Comparison of ENCODE assay signal across 8 mouse cellular contexts in the genomic region with DNA sequence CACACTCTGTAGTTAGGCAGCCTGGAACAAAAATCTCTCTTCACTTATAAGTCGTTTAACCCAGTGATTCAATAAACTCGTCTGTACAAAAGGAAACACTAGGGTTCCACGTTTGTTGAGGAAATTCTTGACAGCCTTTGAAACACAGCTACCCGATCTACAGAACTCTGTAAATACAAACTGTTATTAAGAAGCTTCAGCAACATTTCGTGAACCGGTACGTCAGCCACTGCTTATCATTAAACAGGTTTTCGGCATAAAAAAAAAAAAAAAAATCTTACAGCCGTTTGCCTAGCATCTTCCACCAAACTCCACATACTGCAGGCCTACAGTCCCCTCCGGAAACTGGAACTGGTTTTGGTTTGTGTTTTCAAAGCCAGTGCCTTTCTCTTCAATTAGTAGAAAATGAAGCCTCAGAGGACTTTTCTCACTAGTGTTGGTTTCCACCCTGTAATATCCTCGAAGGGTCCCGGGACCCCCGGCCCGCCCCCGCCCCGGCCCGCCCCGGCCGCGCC. TPM values are rescaled to one million over a fixed set of nuclear protein-coding genes. Genes with fewer than 3 reads are reported as not detected.
A peak's percentile ranks its signal among the peaks of the same experiment; 100 is the strongest.
DNase-seq lines count a peak whose midpoint lies in the region; ATAC-seq and TF ChIP-seq lines count a peak whose summit lies in the region.

No protein-coding gene starts in this region.

- no peaks in the 10 kb centered on the region; the same call in 1 of the 2 replicates for H3K36me3 ChIP-seq in embryonic facial prominence, embryonic 11.5 days (replicated peaks; ENCODE audit: control insufficient read depth, insufficient read depth, low read depth, low read length)
- peaks cover 12% of the 10 kb centered on the region for H3K36me3 ChIP-seq in intestine, embryonic 14.5 days (ENCODE audit: control insufficient read depth, insufficient read depth, low read length)
- H3K36me3 ChIP-seq in myocyte (ENCODE audit: control insufficient read depth, insufficient read depth) = peaks cover 13% of the 10 kb centered on the region

- H3K27ac ChIP-seq in embryonic facial prominence, embryonic 11.5 days (replicated peaks; ENCODE audit: low read depth, low read length) = peak overlapping the region; percentile 64; the same call in 1 of the 2 replicates
- peak overlapping the region; percentile 83 for H3K27ac ChIP-seq in intestine, embryonic 14.5 days (ENCODE audit: low read depth)

- H3K4me2 ChIP-seq in embryonic facial prominence, embryonic 11.5 days (ENCODE audit: low read depth, low read length) = peak overlapping the region; percentile 25
- H3K4me2 ChIP-seq in intestine, embryonic 14.5 days (ENCODE audit: low read length) = peak overlapping the region; percentile 68
- peak overlapping the region; percentile 58 for H3K4me2 ChIP-seq in myocyte (ENCODE audit: low read depth)

- no peak for TF ChIP-seq POLR2A in lung, adult 2 months (IDR thresholded peaks at IDR 0.05; ENCODE audit: borderline replicate concordance, extremely low read depth, low read depth, low read length)
- TF ChIP-seq POLR2A in myocyte (IDR thresholded peaks at IDR 0.05; ENCODE audit: insufficient read length, low read depth) = no peak

- no peaks in the 10 kb centered on the region for H3K27me3 ChIP-seq in embryonic facial prominence, embryonic 11.5 days (ENCODE audit: control insufficient read depth, insufficient read depth, low read length)
- no peaks in the 10 kb centered on the region for H3K27me3 ChIP-seq in intestine, embryonic 14.5 days (replicated peaks; ENCODE audit: control insufficient read depth, insufficient read depth, low read length)
- no peaks in the 10 kb centered on the region for H3K27me3 ChIP-seq in myocyte (ENCODE audit: control insufficient read depth, insufficient read depth, insufficient read length)

- peaks cover 4% of the 10 kb centered on the region; the same call in 1 of the 2 replicates for H3K4me1 ChIP-seq in lung, adult 2 months (ENCODE audit: control insufficient read depth, insufficient read depth, low read length)
- H3K4me1 ChIP-seq in embryonic facial prominence, embryonic 11.5 days (ENCODE audit: control insufficient read depth, insufficient read depth, low read length) = no peaks in the 10 kb centered on the region
- H3K4me1 ChIP-seq in intestine, embryonic 14.5 days (replicated peaks; ENCODE audit: control insufficient read depth, insufficient read depth, low read length) = peaks cover 5% of the 10 kb centered on the region

- 1% methylated on average over 20 of the region's 20 CpGs for WGBS in lung, adult 2 months
- WGBS in embryonic facial prominence, embryonic 11.5 days = under 1% methylated on average over 20 of the region's 20 CpGs
- under 1% methylated on average over 20 of the region's 20 CpGs for WGBS in intestine, embryonic 14.5 days

- no peak for ATAC-seq in embryonic facial prominence, embryonic 11.5 days (replicated peaks; ENCODE audit: insufficient number of reproducible peaks, low FRiP score, low TSS enrichment, low read depth)
- no peak; the same call in 1 of the 2 replicates for ATAC-seq in intestine, embryonic 14.5 days (replicated peaks; ENCODE audit: low FRiP score, low TSS enrichment, low read depth)
- no peak for ATAC-seq in monocyte, adult 5-6 weeks (replicated peaks; ENCODE audit: insufficient number of reproducible peaks, low FRiP score, low TSS enrichment, poor library complexity, severe bottlenecking)

- peak overlapping the region; percentile 64 for H3K4me3 ChIP-seq in lung, adult 2 months (replicated peaks; ENCODE audit: extremely low read depth, low read depth, low read length)
- peak overlapping the region; percentile 87 for H3K4me3 ChIP-seq in embryonic facial prominence, embryonic 11.5 days (ENCODE audit: low read depth, low read length)
- peak overlapping the region; percentile 94 for H3K4me3 ChIP-seq in intestine, embryonic 14.5 days (ENCODE audit: low read depth, low read length)
- H3K4me3 ChIP-seq in myocyte = peak overlapping the region; percentile 81

- no peaks in the 10 kb centered on the region for H3K9me3 ChIP-seq in embryonic facial prominence, embryonic 11.5 days (replicated peaks; ENCODE audit: control insufficient read depth, low read length)
- no peaks in the 10 kb centered on the region for H3K9me3 ChIP-seq in intestine, embryonic 14.5 days (ENCODE audit: control insufficient read depth, low read length)

- peak overlapping the region; percentile 12 for H3ac ChIP-seq in myocyte (ENCODE audit: control insufficient read depth, insufficient read length)

- no peak for DNase-seq in lung, adult 2 months
- DNase-seq in lung, adult 18-20 months = no peak
- no peak for DNase-seq in embryonic facial prominence, embryonic 11.5 days (ENCODE audit: low spot score)
- no peak for DNase-seq in intestine, embryonic 14.5 days (ENCODE audit: low spot score)
- no peak for DNase-seq in thymus, postnatal 36 days
- no peak for DNase-seq in adrenal gland, postnatal 4 days (ENCODE audit: low spot score in 2 of 2)

- TF ChIP-seq CTCF in lung, adult 2 months (IDR thresholded peaks at IDR 0.05; ENCODE audit: insufficient read depth, low read length) = no peak

- peaks cover 26% of the 10 kb centered on the region for H3K79me2 ChIP-seq in myocyte (ENCODE audit: control insufficient read depth, insufficient read depth)

- H3K9ac ChIP-seq in embryonic facial prominence, embryonic 11.5 days (replicated peaks; ENCODE audit: low read length) = peak overlapping the region; percentile 84
- peak overlapping the region; percentile 71 for H3K9ac ChIP-seq in intestine, embryonic 14.5 days (ENCODE audit: low read length)

TF ChIP-seq in myocyte, 11 proteins besides CTCF, POLR2A, EP300 and RAD21:
- TF ChIP-seq MYOG (IDR thresholded peaks at IDR 0.05; ENCODE audit: control insufficient read depth in 1 of 3, insufficient read depth in 1 of 3, insufficient read length in 2 of 3, low read depth in 2 of 3) = no peak
- TF ChIP-seq E2F4 (IDR thresholded peaks at IDR 0.05; ENCODE audit: insufficient read depth) = no peak
- no peak for TF ChIP-seq MYOD1 (IDR thresholded peaks at IDR 0.05; ENCODE audit: control insufficient read depth in 1 of 3, insufficient read length in 2 of 3, low read depth in 2 of 3)
- TF ChIP-seq TCF3 (IDR thresholded peaks at IDR 0.05; ENCODE audit: insufficient read length, low read depth) = no peak
- no peak for TF ChIP-seq TCF12 (IDR thresholded peaks at IDR 0.05; ENCODE audit: insufficient read depth, poor library complexity, severe bottlenecking)
- no peak for TF ChIP-seq MAX (IDR thresholded peaks at IDR 0.05; ENCODE audit: low read depth)
- no peak for TF ChIP-seq SRF (IDR thresholded peaks at IDR 0.05; ENCODE audit: control insufficient read depth, insufficient read length, low read depth)
- no peak for TF ChIP-seq REST (IDR thresholded peaks at IDR 0.05; ENCODE audit: insufficient read depth, insufficient read length)
- no peak for TF ChIP-seq CEBPB (IDR thresholded peaks at IDR 0.05; ENCODE audit: insufficient read depth, poor library complexity, severe bottlenecking)
- no peak for TF ChIP-seq USF1 (IDR thresholded peaks at IDR 0.05; ENCODE audit: low read depth)
- TF ChIP-seq POLR2AphosphoS2 (IDR thresholded peaks at IDR 0.05; ENCODE audit: insufficient read length, low read depth) = no peak

RNA-seq across cellular contexts. Expression of gene Smc2, which starts 0.6 kb away (rescaled TPM):
- 1.2 and 1.3 TPM in 2 replicates for polyA plus RNA-seq in lung, adult 2 months (2012; rRNA removed)
- 229 and 260 TPM in 2 replicates for polyA plus RNA-seq in embryonic facial prominence, embryonic 11.5 days (2014; fragmentation: Nextera tagmentation; extraction: Ambion mirVana)
- polyA plus RNA-seq in intestine, embryonic 14.5 days (2014; fragmentation: Nextera tagmentation; extraction: Ambion mirVana) = 151 and 163 TPM in 2 replicates
- polyA plus RNA-seq in myocyte (2012; fragmentation: generic; extraction: Trizol) = 3.1 TPM
- 17.0 to 34.1 TPM (median 32.3 TPM) in 3 replicates for total RNA-seq in monocyte, adult 5-6 weeks (2017)
- 10 to 100 TPM; 31.4 to 32.8 TPM for total RNA-seq in adrenal gland, postnatal 4 days (2021)

RNA-seq across cellular contexts. Expression of gene Vma21-ps, which starts 58.6 kb away (rescaled TPM):
- polyA plus RNA-seq in lung, adult 2 months (2012; rRNA removed) = not detected in 2 replicates
- polyA plus RNA-seq in embryonic facial prominence, embryonic 11.5 days (2014; fragmentation: Nextera tagmentation; extraction: Ambion mirVana) = not detected in 2 replicates
- not detected in 2 replicates for polyA plus RNA-seq in intestine, embryonic 14.5 days (2014; fragmentation: Nextera tagmentation; extraction: Ambion mirVana)
- polyA plus RNA-seq in myocyte (2012; fragmentation: generic; extraction: Trizol) = 4.3 TPM
- not detected in 3 replicates for total RNA-seq in monocyte, adult 5-6 weeks (2017)
- not detected for total RNA-seq in adrenal gland, postnatal 4 days (2021)

Comparison
In these comparisons a context has a peak if more than half of its experiments do, and no peak if none do; other contexts are left out.
1. RNA of gene Smc2, which starts 0.6 kb away (polyA plus RNA-seq): 229 to 260 TPM in embryonic facial prominence, embryonic 11.5 days and 151 to 163 TPM in intestine, embryonic 14.5 days; 3.1 TPM in myocyte (single experiment) and 1.2 to 1.3 TPM in lung, adult 2 months; every median in the first group is over 10 times any median in the second.
2. Peak in every context shown above with its lines, with median percentiles within 50 percentile points of each other: H3K4me3 ChIP-seq and H3K4me2 ChIP-seq.